Mouse (Mus musculus): ENCODE measurements around the gene Tmed6.
"Not testable (repeated sequence)": the region's sequence is repeated elsewhere in the genome, so short reads cannot be mapped to it uniquely, and the experiment has no call there.

Tmed6 gene

DNA sequence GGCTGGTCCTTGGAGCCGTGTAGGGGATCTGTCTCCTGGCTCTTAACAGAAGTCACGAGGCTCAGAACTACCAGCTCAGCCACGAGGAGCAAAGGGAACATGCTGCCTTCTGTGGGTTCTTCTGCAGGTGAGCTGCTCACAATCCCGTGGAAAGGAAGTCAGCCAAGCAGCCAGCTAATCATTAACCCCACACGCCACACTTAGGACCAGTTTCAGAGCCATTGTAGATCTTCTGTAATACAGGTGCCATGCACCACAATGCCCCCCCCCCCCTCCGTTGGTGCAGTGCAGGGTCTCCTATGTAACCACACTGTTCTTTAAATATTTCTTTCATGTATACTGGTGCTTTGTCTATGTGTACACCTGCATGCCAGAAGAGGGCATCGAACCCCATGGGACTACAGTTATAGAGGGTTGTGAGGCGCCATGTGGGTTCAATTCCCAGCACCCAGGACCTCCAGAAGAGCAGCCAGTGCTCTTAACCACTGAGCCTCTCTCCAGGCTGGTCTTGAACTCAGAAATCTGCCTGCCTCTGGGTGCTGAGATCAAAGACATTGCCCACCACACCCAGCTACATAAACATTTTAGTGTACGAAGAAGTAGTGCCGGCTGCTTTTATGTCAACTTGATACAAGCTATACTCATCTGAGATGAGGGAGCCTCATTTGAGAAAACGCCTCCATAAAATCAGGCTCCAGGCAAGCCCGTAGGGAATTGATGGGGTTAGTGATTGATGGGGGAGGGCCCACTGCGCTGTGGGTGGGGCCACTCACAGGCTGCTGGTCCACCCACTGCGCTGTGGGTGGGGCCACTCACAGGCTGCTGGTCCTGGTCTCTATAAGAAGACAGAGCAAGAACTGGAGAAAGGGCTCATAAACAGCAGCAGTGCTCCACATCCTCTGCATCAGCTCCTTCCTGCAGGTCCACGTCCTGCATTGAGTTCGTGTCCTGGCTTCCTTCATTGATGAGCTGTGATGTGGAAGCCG is at the start of gene Tmed6:
Gene Tmed6, minus strand, starts transcription at position 134 of the 986 bp plus-strand sequence.
- DNase-seq (ENCODE audit: low spot score in 2 of 2) = no peak

DNA sequence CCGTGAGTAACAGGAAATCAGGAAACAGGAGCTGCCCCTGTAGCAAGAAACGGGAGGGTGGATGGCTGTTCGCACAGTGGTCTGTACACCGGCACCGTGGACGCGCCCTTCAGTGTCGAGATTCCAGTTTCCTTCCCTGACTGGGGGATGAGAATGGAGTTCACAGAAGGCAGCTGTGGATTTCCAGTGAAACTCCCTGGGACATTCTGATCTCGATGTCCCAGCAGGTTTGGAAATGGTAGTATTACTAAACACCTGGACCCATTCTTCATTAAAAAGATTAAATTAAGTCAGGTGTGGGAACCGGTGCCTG is 49.5 kb upstream of the Tmed6 start:
- DNase-seq (ENCODE audit: low spot score in 2 of 2) = no peak

DNA sequence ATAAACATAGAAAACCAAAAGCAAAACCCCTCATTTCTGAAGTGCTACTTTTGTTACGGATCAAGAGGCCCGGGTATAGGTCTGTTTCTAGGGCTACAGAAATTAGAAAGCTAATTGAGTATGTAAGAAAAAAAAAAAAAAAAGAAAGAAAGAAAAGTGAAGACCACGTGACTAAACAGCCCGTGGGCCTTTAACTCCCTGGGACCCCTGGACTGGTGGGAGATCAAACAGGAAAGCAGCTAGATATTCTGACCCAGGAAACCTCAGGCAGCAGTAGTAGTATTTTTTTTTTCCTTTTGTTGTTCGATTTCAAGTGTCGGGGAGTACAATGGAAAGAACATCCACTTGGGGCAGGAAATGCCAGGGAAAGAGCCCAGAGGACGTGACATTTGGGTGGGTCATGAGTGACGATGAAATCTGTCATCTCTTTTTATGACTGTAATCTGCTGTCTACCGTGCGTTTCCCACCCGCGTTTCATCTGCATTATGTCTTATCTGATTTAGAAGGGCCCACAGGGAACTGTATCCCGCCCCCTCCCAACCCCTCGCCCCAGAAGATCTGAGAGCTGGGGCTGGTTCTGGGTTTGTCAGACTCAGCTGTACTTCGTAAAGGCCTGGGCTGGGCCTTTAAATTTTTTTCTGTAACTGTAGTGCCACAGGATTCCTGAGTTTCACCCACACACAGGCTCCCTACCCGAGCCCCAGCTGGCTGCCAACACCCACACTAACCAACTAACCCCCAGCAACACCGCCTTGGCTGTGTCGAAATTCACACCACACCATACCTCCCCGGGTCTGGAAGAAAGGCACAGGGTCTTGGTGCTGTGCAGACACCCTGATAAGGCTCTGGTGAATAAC is 48.9 kb upstream of the Tmed6 start:
- no peak for DNase-seq (ENCODE audit: low spot score in 2 of 2)

DNA sequence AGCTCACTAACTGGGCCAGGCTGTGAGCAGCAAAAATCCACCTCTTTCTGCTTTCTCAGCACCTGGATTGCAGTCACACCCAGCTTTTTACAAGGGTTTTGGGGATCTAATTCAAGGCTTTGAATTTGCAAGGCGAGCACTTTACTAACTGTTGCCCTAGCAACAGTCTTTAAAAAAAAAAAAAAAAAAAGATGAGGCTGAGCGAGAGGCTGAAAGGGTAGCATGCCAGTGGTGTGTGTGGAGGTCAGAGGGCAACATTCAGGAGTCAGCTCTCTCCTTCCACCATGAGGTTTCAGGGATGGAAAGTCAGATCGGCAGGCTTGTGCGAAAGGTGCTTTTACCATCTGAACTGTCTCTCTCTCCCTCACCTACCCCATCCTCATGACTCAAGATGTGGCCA is 47.8 kb upstream of the Tmed6 start:
- no peak for DNase-seq (ENCODE audit: low spot score in 2 of 2)

DNA sequence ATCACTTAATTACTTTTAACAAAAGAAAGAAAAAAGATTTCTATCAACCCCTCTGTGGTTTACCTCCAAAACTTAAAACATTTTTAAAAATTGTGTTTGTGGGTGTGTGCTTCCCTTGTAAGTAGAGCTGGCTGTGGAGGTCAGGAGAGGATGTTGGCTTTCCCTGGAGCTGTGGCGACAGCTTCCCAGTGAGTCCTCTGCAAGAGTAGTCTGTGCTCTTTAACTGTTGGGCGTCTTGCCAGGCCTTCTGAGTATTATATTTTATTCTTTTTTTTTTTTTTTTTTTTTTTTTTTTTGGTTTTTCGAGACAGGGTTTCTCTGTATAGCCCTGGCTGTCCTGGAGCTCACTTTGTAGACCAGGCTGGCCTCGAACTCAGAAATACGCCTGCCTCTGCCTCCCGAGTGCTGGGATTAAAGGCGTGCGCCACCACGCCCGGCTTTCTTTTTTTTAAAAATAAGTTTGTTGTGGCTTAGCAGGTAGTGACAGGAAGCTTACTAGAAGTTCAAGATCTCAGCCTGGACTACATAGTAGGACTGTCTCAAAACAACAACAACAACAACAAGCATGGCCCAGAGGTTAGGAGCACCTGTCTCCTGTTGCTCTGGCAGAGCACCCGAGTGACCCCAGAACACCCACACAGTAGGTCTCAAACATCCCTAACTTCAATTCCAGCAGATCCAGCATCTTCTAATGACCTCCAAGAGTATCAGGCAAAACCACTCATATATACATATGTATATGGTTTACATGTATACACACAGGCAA is 46.1 kb upstream of the Tmed6 start:
- no peak for DNase-seq (ENCODE audit: low spot score in 2 of 2)

DNA sequence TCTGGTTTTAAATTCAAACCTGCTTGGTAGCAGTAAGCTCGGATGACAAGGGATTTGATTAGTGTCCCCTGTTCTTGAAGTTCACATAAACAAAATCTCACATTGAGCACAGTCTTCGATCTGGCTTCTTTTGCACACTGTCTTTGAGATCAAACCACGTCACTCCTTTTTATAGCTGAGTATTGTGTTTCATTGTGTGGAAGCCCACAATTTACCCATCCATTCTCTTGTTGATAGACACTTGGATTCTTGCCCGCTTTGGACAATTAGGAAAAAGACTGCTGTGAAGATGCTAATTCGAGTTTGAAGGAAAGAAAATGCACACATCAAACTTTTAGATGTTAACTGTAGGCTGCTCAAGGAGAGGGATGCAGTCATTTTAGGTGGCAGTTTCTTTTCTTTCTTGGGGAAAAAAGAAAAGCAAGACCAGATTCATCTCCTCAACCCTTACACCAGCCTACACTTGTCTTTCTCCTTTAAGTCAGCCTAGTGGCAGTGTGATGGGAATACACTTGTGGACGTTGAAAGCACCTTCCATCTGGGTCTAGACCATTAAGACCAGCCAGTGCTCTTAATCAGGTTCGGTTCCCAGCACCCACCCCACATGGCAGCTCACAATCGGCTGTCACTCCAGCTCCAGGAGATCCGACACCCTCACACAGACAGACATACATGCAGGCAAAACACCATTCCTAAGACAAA is 45.3 kb upstream of the Tmed6 start:
- no peak for DNase-seq (ENCODE audit: low spot score in 2 of 2)

DNA sequence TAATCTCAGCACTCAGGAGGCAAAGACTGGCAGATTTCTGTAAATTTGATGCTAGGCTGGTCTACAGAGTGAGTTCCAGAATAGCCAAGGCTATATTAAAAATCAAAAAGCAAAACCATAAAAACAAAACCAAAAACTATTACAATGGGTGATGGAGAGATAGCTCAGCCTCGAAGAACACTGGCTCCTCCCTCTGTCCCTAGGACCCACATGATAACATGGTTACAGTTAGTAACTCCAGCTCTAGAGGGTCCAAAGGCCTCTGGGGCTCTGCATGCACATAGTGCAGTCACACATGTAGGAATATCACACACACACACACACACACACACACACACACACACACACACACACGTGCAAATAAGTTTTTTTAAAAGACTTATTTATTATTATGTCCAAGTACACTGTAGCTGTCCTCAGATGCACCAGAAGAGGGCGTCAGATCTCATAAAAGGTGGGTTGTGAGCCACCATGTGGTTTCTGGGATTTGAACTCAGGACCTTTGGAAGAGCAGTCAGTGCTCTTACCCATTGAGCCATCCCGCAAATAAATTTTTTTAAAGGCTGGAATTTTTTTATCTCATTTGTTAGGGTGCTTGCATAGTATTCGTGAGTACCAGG is 44.5 kb upstream of the Tmed6 start:
- no peak for DNase-seq (ENCODE audit: low spot score in 2 of 2)

DNA sequence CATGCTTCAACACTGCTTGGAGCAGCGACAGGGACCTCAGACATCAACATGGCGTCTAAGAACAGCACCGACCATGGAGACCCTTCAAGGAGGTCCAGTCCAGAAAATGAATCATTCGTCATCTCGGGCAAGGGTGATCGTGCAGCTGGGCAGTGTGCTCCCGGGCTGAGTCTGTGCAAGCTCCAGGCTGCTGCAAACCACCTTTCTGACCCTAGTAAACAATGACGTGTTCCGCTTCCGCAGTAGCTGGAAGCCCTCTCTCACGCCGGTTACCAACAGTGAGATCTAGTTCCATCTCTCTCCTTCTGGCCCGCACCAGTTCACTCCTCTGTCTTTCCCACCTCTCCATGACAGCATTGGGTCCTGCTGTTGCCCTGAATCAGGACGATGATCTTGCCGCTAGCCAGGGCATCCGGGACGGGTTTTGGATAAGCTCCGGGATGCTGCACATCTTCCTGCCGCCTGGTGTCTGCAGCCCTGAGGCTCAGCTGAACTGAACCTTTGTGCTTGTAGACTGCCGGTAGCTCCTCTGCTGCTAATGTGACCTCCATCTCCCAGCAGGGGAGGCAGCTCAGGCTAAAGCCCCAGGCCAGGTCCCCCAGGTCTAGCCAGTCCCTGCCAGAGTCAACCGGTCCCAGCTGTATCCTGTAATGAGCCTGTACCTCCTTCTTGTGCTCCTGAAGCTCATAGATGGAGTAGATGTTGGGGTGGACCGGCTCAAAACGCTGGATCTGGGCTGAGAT is 43.7 kb upstream of the Tmed6 start:
- DNase-seq (ENCODE audit: low spot score in 2 of 2) = no peak

DNA sequence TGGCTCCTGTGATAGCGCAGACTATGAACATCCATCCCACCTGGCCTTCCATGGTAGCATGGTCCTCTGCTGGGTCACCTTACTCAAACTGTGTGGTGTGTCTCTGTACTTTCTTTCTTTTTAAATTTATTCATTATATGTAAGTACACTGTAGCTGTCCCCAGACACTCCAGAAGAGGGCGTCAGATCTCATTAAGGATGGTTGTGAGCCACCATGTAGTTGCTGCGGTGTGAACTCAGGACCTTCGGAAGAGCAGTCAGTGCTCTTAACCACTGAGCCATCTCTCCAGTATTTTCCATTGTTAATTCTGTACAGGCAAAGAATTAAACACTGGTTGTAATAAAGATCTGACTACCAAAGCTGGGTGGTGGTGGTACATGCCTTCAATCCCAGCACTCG is 42.6 kb upstream of the Tmed6 start:
- not testable (repeated sequence) for DNase-seq (ENCODE audit: low spot score in 2 of 2)

DNA sequence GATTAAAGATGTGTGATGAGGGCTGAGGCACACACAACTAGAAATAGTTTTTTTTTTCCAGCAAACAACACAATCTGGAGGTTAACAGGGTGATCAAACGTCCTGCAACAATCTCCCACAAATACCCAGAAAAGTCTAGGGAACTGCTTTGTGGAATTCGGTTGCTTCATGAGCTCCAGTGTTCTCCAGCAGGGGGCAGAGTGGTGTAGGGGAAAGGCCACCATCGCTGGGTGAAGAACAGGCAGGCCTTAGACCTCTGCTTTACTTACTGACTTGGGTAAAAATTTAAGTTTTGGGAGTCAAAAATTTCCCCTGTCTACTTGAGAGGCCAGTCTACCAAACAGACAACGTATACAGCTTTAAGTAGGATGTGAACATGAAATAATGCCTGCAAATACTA is 39.1 kb upstream of the Tmed6 start:
- peak in 1 of 2 experiments; percentile 63 for DNase-seq (ENCODE audit: low spot score in 2 of 2)

DNA sequence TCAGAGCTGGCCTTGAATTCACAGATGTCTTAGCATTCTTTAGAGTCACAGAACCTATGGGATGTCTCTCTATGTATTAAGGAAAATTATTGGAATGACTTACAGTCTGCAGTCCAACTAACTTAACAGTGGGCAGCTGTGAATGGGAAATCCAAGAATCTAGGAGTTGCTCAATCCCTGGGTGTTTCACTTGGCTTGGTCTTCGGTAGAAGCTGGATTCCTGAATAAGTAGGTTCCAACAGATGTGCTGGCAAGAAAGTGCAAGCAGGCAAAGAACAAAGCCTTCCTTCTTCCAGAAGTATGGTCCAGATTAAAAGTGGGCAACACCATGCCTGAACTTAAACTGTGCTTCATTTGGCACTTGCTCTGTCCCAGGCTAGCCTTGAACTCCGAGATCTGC is 35.2 kb upstream of the Tmed6 start:
- peak in 1 of 2 experiments; percentile 22 for DNase-seq (ENCODE audit: low spot score in 2 of 2)

DNA sequence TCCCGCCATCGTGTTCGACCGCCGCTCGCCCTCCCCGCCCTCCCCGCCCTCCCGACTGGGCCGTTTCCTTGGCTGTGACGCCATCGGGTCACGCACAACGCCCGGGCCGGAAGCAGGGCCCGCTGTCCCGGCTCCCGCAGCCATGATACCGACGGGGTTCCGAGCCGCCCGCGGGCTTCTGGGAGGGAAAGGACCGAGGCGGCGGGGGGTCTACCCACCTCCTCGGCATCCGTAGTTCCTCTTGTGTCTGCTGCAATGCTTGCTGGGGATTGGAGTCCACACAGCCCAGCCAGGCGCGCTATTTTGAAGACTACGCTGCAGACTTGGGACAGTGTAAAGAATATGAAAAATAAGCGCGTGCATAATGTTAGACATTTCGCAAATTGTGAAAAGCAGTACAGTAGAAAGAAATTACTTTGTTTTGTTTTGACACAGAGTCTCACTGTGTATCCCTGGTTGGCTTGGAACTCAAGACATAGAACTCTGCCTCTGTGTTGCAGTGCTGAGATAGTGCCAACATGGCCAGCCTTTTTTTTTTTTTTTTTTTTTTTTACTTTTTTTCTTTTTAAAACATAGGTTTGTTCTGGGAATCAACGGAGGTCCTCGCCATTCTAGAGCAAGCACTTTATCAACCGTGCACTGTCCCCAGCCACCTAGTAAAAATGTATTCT is 31.1 kb upstream of the Tmed6 start, which contains the start of gene Terf2:
Gene Terf2, minus strand, starts transcription at position 182 of the 671 bp plus-strand sequence.
- peak; percentile 94 for DNase-seq (ENCODE audit: low spot score in 2 of 2)

DNA sequence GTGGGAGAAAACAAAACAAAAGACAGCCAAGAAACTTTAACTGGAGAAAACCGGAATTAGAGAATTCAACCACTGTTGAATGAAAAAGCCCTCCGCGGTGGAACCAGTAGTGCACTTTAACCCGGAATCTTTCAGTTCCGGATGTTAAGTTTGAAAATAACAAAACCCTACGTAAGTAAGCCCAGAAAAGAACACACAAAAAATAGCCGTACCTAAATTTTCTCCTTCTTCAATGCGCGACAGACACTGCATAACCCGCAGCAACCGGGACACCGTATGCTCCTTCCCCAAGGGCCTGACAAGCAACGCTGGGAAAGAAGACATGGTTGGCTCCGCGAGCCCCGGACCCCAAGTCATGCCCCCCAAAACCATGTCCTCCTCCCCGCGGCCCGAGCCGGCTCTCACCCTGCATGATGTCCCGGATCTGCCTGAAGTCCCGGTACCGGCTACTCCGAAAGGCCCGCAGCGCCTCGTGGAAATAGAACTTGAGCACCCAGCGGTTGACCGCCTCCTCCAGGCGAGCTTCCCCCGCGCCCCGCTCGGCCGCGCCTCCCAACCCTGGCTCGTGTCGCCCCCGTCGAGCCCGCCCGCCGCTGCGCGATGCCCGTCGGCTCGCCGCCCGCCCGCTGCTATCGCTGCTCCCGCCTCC is 30.4 kb upstream of the Tmed6 start:
- no peak for DNase-seq (ENCODE audit: low spot score in 2 of 2)

DNA sequence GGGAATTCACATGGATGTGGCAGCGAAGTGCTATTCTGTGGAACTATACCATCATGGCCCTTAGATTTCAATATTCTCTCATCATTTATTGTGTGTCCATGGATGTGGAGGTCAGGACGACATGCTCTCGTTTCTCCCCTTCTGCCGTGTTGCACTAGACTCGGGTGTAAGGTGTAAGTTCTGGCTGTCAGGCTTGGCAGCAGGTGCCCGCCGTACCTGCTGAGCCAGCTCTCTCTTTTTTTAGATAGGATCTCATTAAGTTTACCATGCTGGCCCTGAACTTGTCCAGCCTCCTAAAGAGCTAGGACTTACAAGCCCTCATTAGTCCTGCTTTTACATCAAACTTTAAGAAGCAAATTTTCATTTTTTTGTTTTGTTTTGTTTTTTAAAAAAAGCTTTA is 25.1 kb upstream of the Tmed6 start:
- DNase-seq (ENCODE audit: low spot score in 2 of 2) = no peak

DNA sequence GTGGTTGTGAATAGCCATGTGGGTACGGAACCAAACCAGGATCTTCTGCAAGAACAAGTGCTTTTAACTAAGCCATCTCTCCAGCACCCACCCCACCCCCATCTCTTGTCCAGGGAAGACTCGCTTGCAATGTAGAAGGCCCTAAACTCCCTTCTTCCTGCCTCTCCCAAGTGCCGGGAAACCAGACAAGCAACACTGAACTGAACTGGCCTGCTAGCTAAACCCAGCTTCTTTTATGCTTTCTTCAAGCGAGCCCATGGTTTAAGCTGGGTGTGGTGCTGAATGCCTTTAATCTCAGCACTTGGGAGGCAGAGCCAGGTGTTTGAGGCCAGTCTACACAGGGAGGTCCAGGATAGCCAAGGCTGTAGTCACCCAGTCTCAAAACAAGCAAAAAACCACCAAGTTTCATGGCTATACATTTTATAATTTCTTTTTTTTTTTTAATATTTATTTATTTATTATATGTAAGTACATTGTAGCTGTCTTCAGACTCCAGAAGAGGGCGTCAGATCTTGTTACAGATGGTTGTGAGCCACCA is 23.2 kb upstream of the Tmed6 start:
- no peak for DNase-seq (ENCODE audit: low spot score in 2 of 2)

DNA sequence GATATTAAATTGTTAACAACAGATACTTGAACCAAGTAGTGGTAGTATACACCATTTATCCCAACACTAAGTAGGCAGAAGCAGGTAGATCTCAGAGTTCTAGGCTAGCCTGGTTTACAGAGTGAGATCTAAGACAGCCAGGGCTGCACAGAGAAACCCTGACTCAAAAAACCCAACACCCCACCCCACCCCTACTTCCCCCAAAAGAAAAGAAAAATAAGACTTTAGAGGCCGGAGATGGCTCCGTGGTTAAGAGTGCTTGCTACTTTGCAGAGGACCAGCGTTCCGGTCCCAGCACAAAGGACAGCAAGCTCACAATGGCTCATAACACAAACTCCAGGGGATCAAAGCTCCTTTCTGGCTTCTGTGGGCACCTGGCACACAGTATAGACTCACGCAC is 20.6 kb upstream of the Tmed6 start:
- DNase-seq (ENCODE audit: low spot score in 2 of 2) = no peak

DNA sequence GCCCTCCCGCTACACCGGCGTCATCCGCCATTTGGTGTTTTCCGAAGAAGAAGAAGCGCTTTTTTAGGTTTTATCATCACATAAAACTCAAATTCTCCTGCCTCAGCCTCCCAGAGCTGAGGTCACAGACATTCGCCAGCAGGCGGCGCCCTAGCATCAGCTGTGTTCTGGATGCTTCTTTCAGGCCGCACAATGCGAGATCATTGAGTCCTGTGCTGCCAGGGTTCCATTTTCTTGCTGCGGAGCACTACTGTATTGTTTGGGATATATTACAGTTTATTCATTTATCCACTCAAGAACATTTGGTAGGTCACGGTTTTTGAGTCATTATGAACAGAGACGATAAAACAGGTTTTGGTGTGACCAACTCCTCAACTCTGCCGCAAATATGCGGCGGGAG is 19.9 kb upstream of the Tmed6 start:
- DNase-seq (ENCODE audit: low spot score in 2 of 2) = no peak

DNA sequence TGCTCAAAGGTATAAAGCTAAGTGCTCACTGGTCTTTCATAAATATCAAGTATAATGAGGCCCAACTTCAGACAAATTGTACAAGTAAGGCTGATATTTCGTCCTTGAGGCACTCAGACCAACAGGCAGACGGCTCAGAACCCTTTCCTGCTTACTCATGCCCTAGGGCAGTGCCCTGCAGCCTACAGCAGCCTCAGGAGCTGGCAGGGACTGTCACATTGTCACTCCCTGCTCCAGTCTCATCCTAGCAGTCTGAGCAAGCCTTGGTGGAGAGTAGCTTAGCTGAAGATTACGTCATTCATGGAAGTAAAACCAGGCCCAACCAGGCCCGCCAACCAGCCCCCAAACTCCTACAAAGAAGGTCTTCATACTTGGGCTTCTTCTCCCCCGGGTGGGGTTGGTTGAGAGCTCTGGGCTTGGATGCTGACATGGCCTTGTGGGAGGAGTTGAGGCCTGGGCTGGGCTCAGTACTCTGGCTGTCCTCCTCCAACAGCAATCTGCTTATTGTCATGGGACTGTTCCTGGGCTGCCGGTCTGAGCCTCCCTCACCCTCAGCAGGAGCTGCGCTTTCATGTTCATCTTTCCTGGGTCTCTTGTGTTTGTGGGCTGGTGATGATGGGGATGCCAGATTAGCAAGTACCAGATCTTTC is 10.9 kb upstream of the Tmed6 start:
- DNase-seq (ENCODE audit: low spot score in 2 of 2) = no peak
